Mouse (Mus musculus): ENCODE data around the gene Tmcc3.

GRCm38 (mm10) chr10:94446379-94447008, 134.7 kb downstream of the Tmcc3 start:
- TF ChIP-seq EP300 (IDR thresholded peaks at IDR 0.05; ENCODE audit: low read depth) = no peak
- TF ChIP-seq CTCF (IDR thresholded peaks at IDR 0.05; ENCODE audit: low read depth) = no peak

Measured in heart, postnatal 0 days (tissue).